Mouse (Mus musculus): ENCODE data around the gene Lrrc63. TPM values are rescaled to one million over a fixed set of nuclear protein-coding genes. Genes with fewer than 3 reads are reported as not detected.
"Not testable (repeated sequence)": the region's sequence is repeated elsewhere in the genome, so short reads cannot be mapped to it uniquely, and the experiment has no call there.

The Lrrc63 gene
- polyA plus RNA-seq, 1 experiment from 2014 or later = not detected

GRCm38 (mm10) chr14:75165574-75166131, 35.0 kb upstream of the Lrrc63 start:
- Histone ChIP-seq H3K27ac (replicated peaks) (no peak overlapping the region), H3K4me3 (no peak overlapping the region), H3K4me2 (replicated peaks) (no peak overlapping the region), H3K9ac (replicated peaks) (no peak overlapping the region), H3K36me3 (no peaks in the 10 kb centered on the region), H3K9me3 (no peaks in the 10 kb centered on the region), H3K27me3 (no peaks in the 10 kb centered on the region), H3K4me1 (no peaks in the 10 kb centered on the region)
- ATAC-seq (replicated peaks) = no peak
- 82% methylated on average over 2 of the region's 2 CpGs for WGBS

- Histone ChIP-seq H3K9me3 (no peaks in the 10 kb centered on the region), H3K27ac (replicated peaks) (no peak overlapping the region), H3K9ac (replicated peaks) (no peak overlapping the region), H3K36me3 (no peaks in the 10 kb centered on the region), H3K4me3 (no peak overlapping the region), H3K27me3 (no peaks in the 10 kb centered on the region), H3K4me2 (replicated peaks) (no peak overlapping the region), H3K4me1 (no peaks in the 10 kb centered on the region)
- WGBS = 97% methylated on average over 9 of the region's 9 CpGs
- ATAC-seq (replicated peaks) = no peak
Measured at GRCm38 (mm10) chr14:75164345-75164744, 33.7 kb upstream of the Lrrc63 start.

GRCm38 (mm10) chr14:75163866-75164265, 33.2 kb upstream of the Lrrc63 start:
- no peak overlapping the region for H3K4me2 ChIP-seq (replicated peaks)
- H3K27me3 ChIP-seq = no peaks in the 10 kb centered on the region
- no peak overlapping the region for H3K4me3 ChIP-seq
- H3K27ac ChIP-seq (replicated peaks) = no peak overlapping the region
- WGBS = 92% methylated on average over 8 of the region's 8 CpGs
- no peak for ATAC-seq (replicated peaks)
- H3K4me1 ChIP-seq = no peaks in the 10 kb centered on the region
- H3K9me3 ChIP-seq = no peaks in the 10 kb centered on the region
- no peak overlapping the region for H3K9ac ChIP-seq (replicated peaks)
- no peaks in the 10 kb centered on the region for H3K36me3 ChIP-seq

GRCm38 (mm10) chr14:75159375-75159774, 28.7 kb upstream of the Lrrc63 start:
- Histone ChIP-seq H3K9me3 (no peaks in the 10 kb centered on the region), H3K4me1 (no peaks in the 10 kb centered on the region)
- 88% methylated on average over 2 of the region's 2 CpGs for WGBS

GRCm38 (mm10) chr14:75154481-75154880, 23.8 kb upstream of the Lrrc63 start:
- Histone ChIP-seq H3K4me3 (no peak overlapping the region), H3K4me2 (replicated peaks) (no peak overlapping the region), H3K4me1 (no peaks in the 10 kb centered on the region), H3K9me3 (no peaks in the 10 kb centered on the region), H3K27me3 (no peaks in the 10 kb centered on the region), H3K9ac (replicated peaks) (no peak overlapping the region), H3K27ac (replicated peaks) (no peak overlapping the region), H3K36me3 (no peaks in the 10 kb centered on the region)
- WGBS = 86% methylated on average over 8 of the region's 8 CpGs
- ATAC-seq (replicated peaks) = no peak

More at GRCm38 (mm10) chr14:75159375-75159774, 28.7 kb upstream of the Lrrc63 start:
- H3K9ac ChIP-seq (replicated peaks) = no peak overlapping the region
- H3K27ac ChIP-seq (replicated peaks) = no peak overlapping the region
- no peak overlapping the region for H3K4me2 ChIP-seq (replicated peaks)
- H3K27me3 ChIP-seq = no peaks in the 10 kb centered on the region
- no peak overlapping the region for H3K4me3 ChIP-seq
- H3K36me3 ChIP-seq = no peaks in the 10 kb centered on the region
- no peak for ATAC-seq (replicated peaks)

GRCm38 (mm10) chr14:75151146-75151545, 20.5 kb upstream of the Lrrc63 start:
- Histone ChIP-seq H3K27ac (replicated peaks) (no peak overlapping the region), H3K27me3 (no peaks in the 10 kb centered on the region), H3K4me2 (replicated peaks) (no peak overlapping the region), H3K4me1 (no peaks in the 10 kb centered on the region), H3K9ac (replicated peaks) (no peak overlapping the region), H3K4me3 (no peak overlapping the region), H3K36me3 (no peaks in the 10 kb centered on the region), H3K9me3 (no peaks in the 10 kb centered on the region)
- 87% methylated on average over 3 of the region's 3 CpGs for WGBS
- no peak for ATAC-seq (replicated peaks)

- ATAC-seq (replicated peaks) = no peak
Measured at GRCm38 (mm10) chr14:75150653-75151052, 20.0 kb upstream of the Lrrc63 start.

GRCm38 (mm10) chr14:75148229-75148628, 17.5 kb upstream of the Lrrc63 start:
- ATAC-seq (replicated peaks) = no peak
- H3K36me3 ChIP-seq = no peaks in the 10 kb centered on the region
- WGBS = 76% methylated on average over 9 of the region's 9 CpGs

More at GRCm38 (mm10) chr14:75150653-75151052, 20.0 kb upstream of the Lrrc63 start:
- WGBS = 80% methylated on average over 2 of the region's 2 CpGs
- no peaks in the 10 kb centered on the region for H3K36me3 ChIP-seq
- no peaks in the 10 kb centered on the region for H3K4me1 ChIP-seq
- no peak overlapping the region for H3K4me2 ChIP-seq (replicated peaks)
- no peak overlapping the region for H3K27ac ChIP-seq (replicated peaks)
- H3K9me3 ChIP-seq = no peaks in the 10 kb centered on the region
- no peak overlapping the region for H3K9ac ChIP-seq (replicated peaks)
- H3K4me3 ChIP-seq = no peak overlapping the region
- no peaks in the 10 kb centered on the region for H3K27me3 ChIP-seq

GRCm38 (mm10) chr14:75147706-75148105, 17.0 kb upstream of the Lrrc63 start:
- 79% methylated on average over 2 of the region's 2 CpGs for WGBS
- not testable (repeated sequence) for H3K9me3 ChIP-seq; H3K4me1 ChIP-seq; H3K27ac ChIP-seq (replicated peaks); ATAC-seq (replicated peaks); H3K27me3 ChIP-seq; H3K36me3 ChIP-seq; H3K9ac ChIP-seq (replicated peaks); H3K4me2 ChIP-seq (replicated peaks); H3K4me3 ChIP-seq

More at GRCm38 (mm10) chr14:75148229-75148628, 17.5 kb upstream of the Lrrc63 start:
- Histone ChIP-seq H3K9ac (replicated peaks) (no peak overlapping the region), H3K4me2 (replicated peaks) (no peak overlapping the region), H3K4me3 (no peak overlapping the region), H3K27me3 (no peaks in the 10 kb centered on the region), H3K27ac (replicated peaks) (no peak overlapping the region), H3K4me1 (no peaks in the 10 kb centered on the region), H3K9me3 (no peaks in the 10 kb centered on the region)

GRCm38 (mm10) chr14:75139225-75139624, 8.5 kb upstream of the Lrrc63 start:
- 88% methylated on average over 2 of the region's 2 CpGs for WGBS
- Histone ChIP-seq H3K9me3 (no peaks in the 10 kb centered on the region), H3K4me3 (no peak overlapping the region), H3K36me3 (no peaks in the 10 kb centered on the region), H3K27me3 (no peaks in the 10 kb centered on the region), H3K4me2 (replicated peaks) (no peak overlapping the region), H3K27ac (replicated peaks) (no peak overlapping the region), H3K4me1 (no peaks in the 10 kb centered on the region), H3K9ac (replicated peaks) (no peak overlapping the region)
- ATAC-seq (replicated peaks) = no peak

GRCm38 (mm10) chr14:75138503-75138902, 7.8 kb upstream of the Lrrc63 start:
- H3K4me3 ChIP-seq = no peak overlapping the region
- no peaks in the 10 kb centered on the region for H3K9me3 ChIP-seq
- H3K27me3 ChIP-seq = no peaks in the 10 kb centered on the region
- no peaks in the 10 kb centered on the region for H3K36me3 ChIP-seq
- H3K9ac ChIP-seq (replicated peaks) = no peak overlapping the region
- ATAC-seq (replicated peaks) = no peak
- no peak overlapping the region for H3K27ac ChIP-seq (replicated peaks)
- no peak overlapping the region for H3K4me2 ChIP-seq (replicated peaks)
- no peaks in the 10 kb centered on the region for H3K4me1 ChIP-seq
- 71% methylated on average over 10 of the region's 10 CpGs for WGBS

- WGBS = 86% methylated on average over 25 of the region's 25 CpGs
- no peak overlapping the region for H3K9ac ChIP-seq (replicated peaks)
- H3K4me1 ChIP-seq = no peaks in the 10 kb centered on the region
- no peak overlapping the region for H3K4me2 ChIP-seq (replicated peaks)
- no peak for ATAC-seq (replicated peaks)
- no peaks in the 10 kb centered on the region for H3K9me3 ChIP-seq
- H3K27ac ChIP-seq (replicated peaks) = no peak overlapping the region
- no peak overlapping the region for H3K4me3 ChIP-seq
- no peaks in the 10 kb centered on the region for H3K27me3 ChIP-seq
- no peaks in the 10 kb centered on the region for H3K36me3 ChIP-seq
Measured at GRCm38 (mm10) chr14:75136119-75136966, 5.7 kb upstream of the Lrrc63 start.

All from forebrain, embryonic 15.5 days (tissue).